ENCODE assay signal across 11 mouse cellular contexts in the genomic region with DNA sequence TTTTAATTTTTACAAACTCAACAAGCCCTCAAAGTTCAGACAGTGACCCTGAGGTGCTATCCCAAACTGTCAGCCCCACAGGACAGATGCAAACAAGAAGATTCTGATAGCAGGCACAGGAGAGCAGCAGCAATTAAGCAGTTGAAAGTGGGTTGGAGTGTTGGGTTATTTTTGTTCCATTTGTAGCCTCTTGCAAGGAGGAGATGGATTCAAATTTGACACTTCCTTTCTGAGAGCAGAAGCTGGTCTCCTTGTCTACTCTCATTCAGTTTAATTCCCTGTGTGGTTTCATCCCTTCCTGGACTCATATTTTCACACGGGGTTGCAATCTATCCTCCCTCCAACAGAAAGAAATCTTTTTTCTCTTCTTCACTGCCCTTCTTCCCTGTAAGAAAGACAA. TPM values are rescaled to one million over a fixed set of nuclear protein-coding genes. Genes with fewer than 3 reads are reported as not detected.
DNase-seq lines count a peak whose midpoint lies in the region; ATAC-seq and TF ChIP-seq lines count a peak whose summit lies in the region.
"Had no signal": no experiment of that assay in that cellular context is flagged by ENCODE, and none has a peak within 500 bp of the region (broad histone marks: within the 10 kb centered on the region; RNA-seq: fewer than 3 reads in every experiment).

No protein-coding gene starts in this region.

- TF ChIP-seq CTCF in cortical plate, adult 2 months (IDR thresholded peaks at IDR 0.05; ENCODE audit: extremely low read depth, insufficient read depth, low read length) = no peak
- TF ChIP-seq CTCF in forebrain, postnatal 0 days (IDR thresholded peaks at IDR 0.05; ENCODE audit: low read depth) = no peak

- peak; percentile 37; the same call in 1 of the 2 replicates for TF ChIP-seq POLR2A in cortical plate, adult 2 months (IDR thresholded peaks at IDR 0.05; ENCODE audit: extremely low read depth, insufficient read depth, low read length)

- ATAC-seq in heart, embryonic 12.5 days (ENCODE audit: insufficient number of reproducible peaks, low FRiP score) = no peak
- no peak for ATAC-seq in forebrain, postnatal 0 days
- ATAC-seq in midbrain, embryonic 12.5 days (ENCODE audit: low FRiP score, low read depth) = no peak
- no peak for ATAC-seq in monocyte, adult 5-6 weeks (replicated peaks; ENCODE audit: insufficient number of reproducible peaks, low FRiP score, low TSS enrichment, poor library complexity, severe bottlenecking)
- ATAC-seq: CD4-positive, CD25-positive, alpha-beta regulatory T cell, adult 4 months; liver, postnatal 0 days had no signal

- no peak overlapping the region for H3K4me3 ChIP-seq in heart, embryonic 12.5 days
- H3K4me3 ChIP-seq in cortical plate, adult 2 months (ENCODE audit: insufficient read depth, low read length) = peak overlapping the region; percentile 97
- peak overlapping the region; percentile 83 for H3K4me3 ChIP-seq in forebrain, postnatal 0 days (ENCODE audit: low read depth, low read length)
- peak overlapping the region; percentile 72 for H3K4me3 ChIP-seq in midbrain, embryonic 12.5 days

- no peak overlapping the region for H3K9ac ChIP-seq in heart, embryonic 12.5 days
- H3K9ac ChIP-seq in forebrain, postnatal 0 days = peak overlapping the region; percentile 91
- peak overlapping the region; percentile 74 for H3K9ac ChIP-seq in midbrain, embryonic 12.5 days (replicated peaks)
- H3K9ac ChIP-seq: liver, postnatal 0 days had no signal

- 0 out of 2 replicates have a peak, but pooled peaks cover 4% of the 10 kb centered on the region for H3K4me1 ChIP-seq in heart, embryonic 12.5 days (replicated peaks)
- no peaks in the 10 kb centered on the region for H3K4me1 ChIP-seq in cortical plate, adult 2 months (ENCODE audit: control insufficient read depth, insufficient read depth, low read length)
- H3K4me1 ChIP-seq in forebrain, postnatal 0 days (ENCODE audit: insufficient read depth) = no peaks in the 10 kb centered on the region
- peaks cover 9% of the 10 kb centered on the region for H3K4me1 ChIP-seq in midbrain, embryonic 12.5 days

- intact Hi-C loops in heart, postnatal 36 days (cut with DNase I) = no loop called here

- H3K27ac ChIP-seq in heart, embryonic 12.5 days (ENCODE audit: poor library complexity, severe bottlenecking) = no peak overlapping the region
- H3K27ac ChIP-seq in cortical plate, adult 2 months (ENCODE audit: insufficient read depth, low read length) = peak overlapping the region; percentile 80; the same call in 1 of the 2 replicates
- peak overlapping the region; percentile 92 for H3K27ac ChIP-seq in forebrain, postnatal 0 days (ENCODE audit: low read depth, low read length)
- H3K27ac ChIP-seq in midbrain, embryonic 12.5 days (replicated peaks) = no peak overlapping the region

- 10% methylated on average over 1 of the region's 1 CpGs for WGBS in heart, embryonic 12.5 days
- 3% methylated on average over 1 of the region's 1 CpGs for WGBS in forebrain, postnatal 0 days
- WGBS in midbrain, embryonic 12.5 days = 4% methylated on average over 1 of the region's 1 CpGs

- no peaks in the 10 kb centered on the region; the same call in 1 of the 2 replicates for H3K9me3 ChIP-seq in heart, embryonic 12.5 days (replicated peaks)
- H3K9me3 ChIP-seq in forebrain, postnatal 0 days (ENCODE audit: low read length) = no peaks in the 10 kb centered on the region
- H3K9me3 ChIP-seq in midbrain, embryonic 12.5 days = no peaks in the 10 kb centered on the region

- no peaks in the 10 kb centered on the region for H3K36me3 ChIP-seq in heart, embryonic 12.5 days
- H3K36me3 ChIP-seq in forebrain, postnatal 0 days (ENCODE audit: insufficient read depth) = no peaks in the 10 kb centered on the region
- H3K36me3 ChIP-seq in midbrain, embryonic 12.5 days = no peaks in the 10 kb centered on the region

- no peak for DNase-seq in heart, postnatal 36 days
- DNase-seq in forebrain, postnatal 0 days = no peak
- no peak for DNase-seq in right cerebral cortex, postnatal 36 days (ENCODE audit: low spot score in 2 of 2)
- DNase-seq in layer of hippocampus, postnatal 14 days (ENCODE audit: low spot score in 2 of 2) = no peak
- DNase-seq: gastrocnemius, postnatal 36 days; liver, postnatal 0 days had no signal

- 0 out of 2 replicates have a peak, but pooled peaks cover 13% of the 10 kb centered on the region for H3K27me3 ChIP-seq in heart, embryonic 12.5 days (replicated peaks)
- no peaks in the 10 kb centered on the region for H3K27me3 ChIP-seq in forebrain, postnatal 0 days (ENCODE audit: insufficient read depth, low read length)
- peaks cover 3% of the 10 kb centered on the region; the same call in 1 of the 2 replicates for H3K27me3 ChIP-seq in midbrain, embryonic 12.5 days

- H3K4me2 ChIP-seq in heart, embryonic 12.5 days = peak overlapping the region; percentile 95
- peak overlapping the region; percentile 97 for H3K4me2 ChIP-seq in forebrain, postnatal 0 days (ENCODE audit: low read depth)
- H3K4me2 ChIP-seq in midbrain, embryonic 12.5 days (replicated peaks) = peak overlapping the region; percentile 94

RNA-seq across cellular contexts. Expression of gene Syt1, which starts 1.0 kb away (rescaled TPM):
- polyA plus RNA-seq in heart, embryonic 12.5 days (2016; fragmentation: Nextera tagmentation; extraction: Ambion mirVana) = 0.64 and 1.1 TPM in 2 replicates
- under 1 TPM in 1 of 2 experiments, not detected in 1; 0.11 TPM for total RNA-seq in heart, postnatal 36 days (2021)
- 748 and 792 TPM in 2 replicates for polyA plus RNA-seq in cortical plate, adult 2 months (2012; rRNA removed)
- 112 and 133 TPM in 2 replicates for total RNA-seq in forebrain, postnatal 0 days (2014; rRNA removed)
- 100 and 147 TPM in 2 replicates for polyA plus RNA-seq in forebrain, postnatal 0 days (2015; fragmentation: Nextera tagmentation; extraction: Ambion mirVana)
- 34.1 and 37.3 TPM in 2 replicates for polyA plus RNA-seq in midbrain, embryonic 12.5 days (2016; fragmentation: Nextera tagmentation; extraction: Ambion mirVana)
- total RNA-seq in monocyte, adult 5-6 weeks (2017) = not detected in 3 replicates
- total RNA-seq in layer of hippocampus, postnatal 14 days (2021) = 100 to 1,000 TPM; 865 to 924 TPM
- total RNA-seq: gastrocnemius, postnatal 36 days had no signal
- polyA plus RNA-seq: CD4-positive, CD25-positive, alpha-beta regulatory T cell, adult 4 months had no signal

Comparison
In these comparisons a context has a peak if more than half of its experiments do, and no peak if none do; other contexts are left out.
1. H3K27ac ChIP-seq: peak in cortical plate, adult 2 months (single experiment) and forebrain, postnatal 0 days (single experiment); none in heart, embryonic 12.5 days (single experiment) and midbrain, embryonic 12.5 days (single experiment).
2. RNA of gene Syt1, which starts 1.0 kb away (total RNA-seq): 865 to 924 TPM in layer of hippocampus, postnatal 14 days and 112 to 133 TPM in forebrain, postnatal 0 days; 0.11 TPM in heart, postnatal 36 days and not detected in monocyte, adult 5-6 weeks; every median in the first group is over 10 times any median in the second.
3. Peak in every context shown above with its lines, with median percentiles within 50 percentile points of each other: H3K4me2 ChIP-seq.